Mouse (Mus musculus): Measurements from ENCODE around the gene Pfkm. TPM values are rescaled to one million over a fixed set of nuclear protein-coding genes. Genes with fewer than 3 reads are reported as not detected.

Gene Pfkm
- total RNA-seq, 2 experiments from 2014 or later = 876 to 924 TPM

DNA sequence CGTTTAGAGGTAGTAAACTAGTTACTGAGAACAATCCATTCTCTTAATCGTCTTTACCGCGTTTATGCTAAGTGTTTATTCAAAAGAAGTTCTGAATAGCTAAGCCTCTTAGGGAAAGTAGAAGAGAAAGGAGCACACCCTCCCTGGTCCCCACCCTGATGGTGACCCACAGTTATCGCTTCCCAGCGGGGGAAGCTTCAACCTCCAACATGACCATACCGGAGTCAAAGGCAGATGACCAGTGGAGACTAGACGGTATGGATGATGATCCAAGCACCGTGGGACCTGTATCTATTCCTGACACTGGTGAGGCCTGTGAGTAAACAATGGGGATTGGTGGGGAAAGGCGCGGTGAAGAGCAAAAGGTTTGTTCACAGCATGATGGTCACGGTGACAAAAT lies 2.5 kb downstream of the Pfkm start:
- DNase-seq = no peak
- intact Hi-C loops (cut with DNase I) = loop anchor here (5.0 to 10.0 kb wide), 3 partner anchors 77 to 410 kb away; no protein-coding TSS in a partner anchor

DNA sequence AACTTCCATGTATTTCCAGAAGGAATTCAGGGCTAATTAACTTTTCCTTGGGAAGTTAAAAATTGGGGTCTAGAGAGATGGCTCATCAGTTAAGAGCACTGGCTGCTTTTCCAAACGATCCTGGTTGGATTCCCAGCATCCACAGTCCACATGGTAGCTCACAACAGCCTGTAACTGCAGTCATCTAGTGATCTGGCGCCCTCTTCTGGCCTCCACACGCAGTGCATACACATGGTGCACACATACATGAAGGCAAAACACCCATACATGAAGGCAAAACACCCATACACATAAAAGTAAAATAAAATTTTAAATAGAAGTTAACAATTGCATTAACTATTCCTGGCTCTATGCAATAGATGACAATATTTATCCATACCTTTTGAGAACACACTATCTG lies 4.6 kb downstream of the Pfkm start:
- intact Hi-C loops (cut with DNase I) = loop anchor here (10.0 kb wide), 1 partner anchor 408 kb away; no protein-coding TSS in a partner anchor
- DNase-seq = no peak

DNA sequence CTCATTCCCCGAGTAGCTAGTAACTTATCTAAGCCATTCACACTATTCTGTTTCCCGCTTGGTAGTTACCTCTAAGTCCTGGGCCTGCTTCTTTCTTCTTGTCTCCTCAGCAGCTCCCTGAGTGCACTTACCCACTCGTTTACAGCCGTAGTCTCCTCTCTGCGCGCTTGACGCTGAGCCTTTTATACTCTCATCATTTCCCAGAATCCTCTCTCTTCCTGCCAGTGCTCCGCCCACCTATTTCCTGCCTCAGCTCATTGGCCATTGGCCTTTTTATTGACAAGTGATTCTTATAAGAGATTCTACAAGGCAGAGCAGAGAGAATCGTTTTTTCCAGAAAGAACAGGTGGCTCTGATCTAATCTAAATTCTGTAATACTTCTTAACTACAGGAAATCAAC lies 6.1 kb downstream of the Pfkm start:
- intact Hi-C loops (cut with DNase I) = loop anchor here (10.0 kb wide), 1 partner anchor 406 kb away; no protein-coding TSS in a partner anchor
- DNase-seq = no peak

DNA sequence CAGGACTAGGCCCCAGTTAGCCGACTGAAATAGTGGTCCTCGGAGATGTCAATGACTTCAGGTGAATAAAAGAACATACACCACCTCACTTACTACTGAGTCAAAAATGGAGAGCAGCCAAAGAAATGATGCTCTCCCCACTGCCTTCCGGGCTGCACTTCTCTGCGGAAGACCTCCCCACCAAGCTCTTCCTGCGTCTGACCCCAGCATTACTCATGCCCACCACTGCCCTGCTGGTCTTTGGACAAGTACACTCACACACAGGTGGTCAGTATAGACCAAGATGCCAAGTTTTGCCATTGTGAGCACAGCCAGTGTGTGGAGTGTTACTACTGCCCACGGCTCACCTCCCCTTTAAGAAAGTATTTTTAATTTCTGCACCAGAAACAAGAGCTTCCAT lies 10.0 kb downstream of the Pfkm start:
- intact Hi-C loops (cut with DNase I) = no loop called here

DNA sequence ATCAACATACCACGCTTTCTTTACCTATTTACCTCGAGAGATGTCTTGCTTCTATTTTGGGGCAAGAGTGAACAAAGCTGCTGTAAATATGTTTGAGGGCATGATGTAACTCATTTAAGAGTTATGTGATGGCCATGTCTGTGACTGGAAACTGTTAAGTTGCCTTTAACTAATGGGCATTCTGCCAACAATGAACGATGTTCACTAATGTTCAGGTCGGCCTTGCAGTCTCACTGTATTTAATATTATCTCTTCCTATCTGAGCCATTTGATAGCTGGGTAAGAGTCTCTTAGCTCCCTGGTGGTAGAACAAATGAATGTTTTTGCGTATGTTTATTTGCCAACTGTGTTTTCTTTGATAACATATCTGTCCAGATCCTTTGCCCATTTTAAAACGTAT lies 14.1 kb downstream of the Pfkm start:
- intact Hi-C loops (cut with DNase I) = no loop called here
- DNase-seq = no peak

More for the DNA sequence above, 10.0 kb downstream of the Pfkm start:
- DNase-seq = no peak

DNA sequence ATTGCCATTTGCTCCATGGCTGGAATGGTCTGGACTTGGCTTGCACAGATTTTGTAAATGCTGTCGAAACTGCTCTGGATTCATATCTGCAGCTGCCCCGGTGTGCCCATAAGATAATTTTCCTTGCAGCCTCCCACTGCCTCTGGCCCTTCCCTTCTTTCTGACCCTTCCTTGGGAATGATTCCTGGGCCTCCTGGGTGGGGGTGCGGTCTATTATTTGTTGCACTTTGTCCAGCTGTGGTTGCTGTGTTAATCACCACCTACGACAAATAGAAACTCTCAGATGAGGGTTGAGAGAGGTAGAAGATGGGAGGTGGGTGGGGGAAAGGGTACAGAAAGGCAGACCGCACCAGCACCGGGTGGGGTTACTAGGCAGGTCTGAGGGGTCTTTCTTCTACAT lies 14.8 kb downstream of the Pfkm start:
- no peak for DNase-seq
- intact Hi-C loops (cut with DNase I) = no loop called here

DNA sequence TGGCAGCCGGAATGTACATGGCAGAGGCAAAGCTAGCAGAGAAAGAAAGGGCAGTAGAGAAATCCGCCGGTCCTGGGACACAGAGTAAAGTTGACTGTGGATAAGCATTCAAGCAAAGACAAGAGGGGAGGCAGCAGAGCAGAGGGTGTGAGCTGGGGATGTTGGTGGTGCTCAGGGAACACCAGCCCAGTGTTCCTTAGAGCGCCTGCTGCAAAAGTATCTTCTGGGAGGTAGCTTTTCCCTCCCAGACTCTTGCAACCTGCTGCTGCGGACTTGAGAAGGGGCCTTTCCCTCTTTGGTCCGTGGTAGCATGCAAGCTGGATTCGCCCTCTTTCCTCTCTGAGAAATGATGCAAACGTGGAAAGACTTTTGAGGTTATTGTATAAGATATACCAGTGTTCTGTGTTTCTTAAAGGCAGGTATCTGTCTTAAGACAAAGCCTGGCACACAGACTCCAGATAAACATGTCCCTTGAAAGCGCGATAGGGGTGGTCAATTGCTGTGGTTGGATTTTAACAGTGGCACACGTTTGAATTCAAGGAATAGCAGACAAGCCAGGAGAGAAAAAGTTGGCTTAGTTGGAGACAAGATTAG lies 15.4 kb downstream of the Pfkm start:
- intact Hi-C loops (cut with DNase I) = loop anchor here (2.0 kb wide), 1 partner anchor 37 kb away; no protein-coding TSS in a partner anchor
- no peak for DNase-seq

DNA sequence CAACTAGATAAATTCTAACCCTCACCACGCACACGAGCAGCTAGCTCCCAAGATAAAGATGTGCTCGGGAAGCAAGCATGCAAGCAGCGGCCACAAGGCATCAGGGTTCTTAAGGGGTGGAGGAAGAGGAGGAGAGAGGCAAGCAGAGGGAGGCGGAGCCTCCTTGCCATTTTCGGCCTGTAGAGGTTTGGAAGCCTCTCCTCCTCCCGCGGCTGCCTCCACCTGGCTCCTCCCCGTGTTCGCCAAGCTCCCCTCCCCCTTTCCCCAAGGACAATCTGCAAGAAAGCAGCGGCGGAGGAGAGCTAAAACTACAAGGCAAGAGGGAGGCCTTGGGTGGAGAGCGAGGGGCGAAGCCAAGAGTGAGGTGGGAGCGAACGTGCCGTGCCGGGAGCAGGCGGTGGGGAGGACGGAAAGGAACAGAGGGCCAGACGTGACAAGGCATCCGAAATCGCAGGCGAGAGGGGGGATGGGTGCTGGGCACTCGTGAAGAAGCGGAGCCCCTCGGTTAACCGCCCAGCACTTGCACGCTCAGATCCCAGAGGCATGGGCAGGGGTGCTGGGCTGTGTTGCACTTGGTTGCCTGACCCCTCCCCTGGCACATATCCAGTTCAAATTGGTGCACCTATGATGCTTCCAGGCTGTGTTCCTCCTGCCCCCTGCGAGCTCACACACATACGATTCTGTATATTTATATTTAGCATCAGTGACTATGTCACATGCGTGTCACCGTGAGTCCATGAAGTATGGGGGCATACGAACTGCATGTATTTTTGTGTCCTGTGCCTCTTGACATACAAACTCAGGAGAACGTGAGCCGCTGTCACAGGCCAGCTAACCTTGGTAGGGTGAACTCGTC lies 16.1 kb downstream of the Pfkm start:
- intact Hi-C loops (cut with DNase I) = loop anchor here (2.0 kb wide), 1 partner anchor 36 kb away; no protein-coding TSS in a partner anchor
- DNase-seq = peak; percentile 78 to 86

DNA sequence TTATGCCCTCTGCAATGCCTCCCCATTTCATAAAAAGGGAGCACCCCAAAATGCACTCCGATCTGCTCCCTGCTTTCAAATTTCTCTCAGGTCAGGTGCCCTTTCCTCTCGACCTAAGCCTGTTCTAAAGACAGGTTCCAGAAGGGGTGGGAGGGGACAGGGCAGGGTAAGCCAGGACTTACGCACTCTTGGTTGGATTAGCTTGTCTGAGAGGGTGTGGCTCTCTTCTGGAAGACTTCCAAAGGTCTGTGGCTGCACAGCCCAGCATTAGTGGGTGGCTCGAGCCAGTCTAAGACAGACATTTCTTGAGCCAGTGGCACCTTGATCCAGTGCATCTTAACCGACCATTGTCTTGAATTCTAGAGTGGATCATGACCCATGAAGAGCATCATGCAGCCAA lies 19.4 kb downstream of the Pfkm start:
- DNase-seq = no peak
- intact Hi-C loops (cut with DNase I) = no loop called here

DNA sequence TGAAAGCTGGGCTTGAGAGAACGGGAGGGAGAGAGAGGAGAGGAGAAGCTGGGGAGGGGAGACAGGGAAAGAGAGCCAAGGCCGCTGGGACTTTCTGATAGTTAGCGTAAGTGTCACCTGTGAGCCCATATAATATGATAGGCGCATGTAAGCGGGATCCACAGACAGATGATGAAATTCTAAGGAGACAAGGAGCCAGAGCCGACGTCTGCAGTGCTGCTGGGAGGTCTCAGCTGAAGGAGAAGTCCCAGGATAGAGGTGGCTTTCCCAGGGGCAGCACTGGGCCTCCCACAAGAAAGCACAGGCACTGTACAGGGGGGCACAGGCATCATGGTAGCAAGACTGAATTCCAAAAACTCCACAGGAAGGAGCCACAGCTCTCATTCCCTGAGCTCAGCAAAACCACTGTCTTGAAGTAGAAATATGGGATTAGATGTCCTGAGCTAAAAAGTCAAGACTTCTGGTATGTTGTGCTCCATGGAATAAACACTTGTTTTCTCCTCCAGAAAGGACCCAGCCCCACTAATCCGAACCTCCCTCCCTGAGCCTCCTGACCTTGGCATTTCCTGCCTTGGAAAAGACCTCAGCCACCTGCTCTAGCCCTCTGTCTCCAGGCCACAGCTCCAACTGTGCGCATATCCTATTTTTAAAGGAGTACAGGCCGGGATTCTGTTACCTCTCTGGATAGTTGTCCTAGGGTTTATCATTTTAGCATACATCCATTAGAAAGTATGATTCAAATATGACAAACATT lies 21.9 kb downstream of the Pfkm start:
- intact Hi-C loops (cut with DNase I) = no loop called here
- DNase-seq = no peak

DNA sequence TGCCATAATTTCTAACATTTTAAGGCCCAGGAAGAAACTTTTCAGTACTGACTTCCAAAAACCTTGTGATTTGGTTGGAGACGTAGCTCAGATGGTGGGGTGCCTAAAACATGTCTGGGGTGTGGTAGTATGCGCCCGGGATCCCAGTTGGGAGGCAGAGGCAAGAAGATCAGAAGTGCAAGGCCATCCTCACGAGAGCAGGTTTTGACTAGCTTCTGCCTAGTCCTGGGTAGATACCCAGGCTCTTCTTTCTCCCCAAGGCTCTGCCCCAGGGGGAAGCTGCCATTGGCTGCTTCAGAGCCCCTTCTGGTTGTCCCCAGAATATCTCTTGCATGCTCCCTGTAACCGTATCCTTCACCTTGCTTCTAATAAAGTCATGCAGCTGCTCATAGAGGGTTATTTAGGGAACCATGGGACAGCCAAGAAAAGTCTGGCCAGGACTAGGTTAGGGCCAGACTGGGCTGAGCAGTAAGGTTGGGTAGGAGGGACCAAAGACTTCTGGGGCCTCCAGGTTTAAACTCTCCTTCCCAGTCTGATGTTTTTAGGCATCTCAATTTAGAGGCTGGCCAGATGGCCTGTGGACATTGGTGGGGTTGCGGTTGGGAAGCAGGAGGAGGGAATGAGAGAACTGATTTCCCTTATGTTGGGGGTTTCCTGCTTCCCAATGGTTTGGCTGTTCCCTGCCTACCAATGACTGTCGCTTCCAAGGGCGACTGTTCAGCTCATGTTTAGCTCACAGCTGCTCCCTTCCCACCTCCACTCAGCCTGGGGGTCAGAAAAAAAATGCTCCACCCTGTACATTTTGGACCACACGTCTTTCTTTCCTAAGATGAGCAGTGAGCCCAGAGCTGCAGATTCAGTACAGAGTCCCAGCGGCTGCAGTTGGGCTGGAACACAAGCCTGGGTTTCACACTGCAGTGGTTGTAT lies 22.7 kb downstream of the Pfkm start:
- intact Hi-C loops (cut with DNase I) = no loop called here
- DNase-seq = no peak

DNA sequence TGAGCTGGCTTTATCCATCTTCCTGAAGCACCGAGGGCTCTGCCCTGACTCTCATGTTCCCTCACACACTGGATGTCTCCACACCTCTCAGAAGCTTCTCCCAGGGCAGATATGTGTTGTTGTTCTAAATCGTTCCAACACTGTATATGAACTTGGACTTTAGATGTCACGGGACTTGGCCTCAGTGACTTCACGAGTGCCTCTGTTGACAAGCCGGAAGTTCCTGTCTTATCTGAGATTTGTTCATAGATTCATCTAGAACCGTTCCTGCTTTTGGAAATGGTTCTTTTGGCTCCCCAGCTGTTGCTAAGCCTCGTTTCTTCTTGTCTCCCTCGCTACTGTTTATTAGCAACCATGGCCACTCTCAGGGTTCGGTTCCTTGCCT lies 23.4 kb downstream of the Pfkm start:
- intact Hi-C loops (cut with DNase I) = loop anchor here (2.0 kb wide), 1 partner anchor 15 kb away; no protein-coding TSS in a partner anchor
- no peak for DNase-seq

DNA sequence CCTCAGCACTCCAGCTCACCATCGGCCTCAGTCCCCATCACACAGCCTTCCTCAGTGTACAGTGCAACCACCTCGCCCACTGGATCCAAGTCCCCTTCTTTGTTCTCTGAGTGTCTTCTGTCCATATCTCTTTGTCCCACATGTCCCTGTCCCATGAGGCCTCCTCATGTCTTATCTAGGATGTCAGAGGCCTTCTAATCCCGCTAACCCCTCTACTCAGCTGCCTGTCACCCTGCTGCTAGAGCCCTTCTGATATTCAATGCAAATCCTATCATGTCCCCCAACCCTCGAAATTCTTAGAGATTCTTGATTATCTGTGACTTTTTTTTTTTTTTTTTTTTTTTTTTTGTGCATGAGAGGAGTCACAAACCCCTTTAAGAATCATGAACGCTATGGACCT lies 23.9 kb downstream of the Pfkm start:
- intact Hi-C loops (cut with DNase I) = loop anchor here (2.0 kb wide), 1 partner anchor 15 kb away; no protein-coding TSS in a partner anchor

DNA sequence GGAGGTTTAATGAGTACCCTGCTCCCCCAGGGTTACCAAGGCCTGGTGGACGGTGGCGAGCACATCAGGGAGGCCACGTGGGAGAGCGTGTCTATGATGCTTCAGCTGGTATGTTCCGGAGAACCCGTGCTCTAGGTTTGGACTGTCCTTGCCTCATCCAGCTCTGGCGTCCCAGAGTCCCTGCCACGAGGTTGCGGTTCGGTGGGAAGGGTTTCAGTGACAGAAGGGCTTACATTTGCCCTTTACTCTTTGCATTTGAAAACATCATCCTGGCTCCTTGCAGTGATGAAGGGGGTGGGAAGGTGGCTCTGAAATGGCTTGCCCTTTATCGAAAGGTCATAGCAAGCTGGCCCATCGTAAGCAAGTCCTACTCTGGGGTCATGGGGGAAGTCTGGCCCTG lies 27.0 kb downstream of the Pfkm start:
- intact Hi-C loops (cut with DNase I) = no loop called here
- no peak for DNase-seq

More for the DNA sequence above, 23.9 kb downstream of the Pfkm start:
- no peak for DNase-seq

DNA sequence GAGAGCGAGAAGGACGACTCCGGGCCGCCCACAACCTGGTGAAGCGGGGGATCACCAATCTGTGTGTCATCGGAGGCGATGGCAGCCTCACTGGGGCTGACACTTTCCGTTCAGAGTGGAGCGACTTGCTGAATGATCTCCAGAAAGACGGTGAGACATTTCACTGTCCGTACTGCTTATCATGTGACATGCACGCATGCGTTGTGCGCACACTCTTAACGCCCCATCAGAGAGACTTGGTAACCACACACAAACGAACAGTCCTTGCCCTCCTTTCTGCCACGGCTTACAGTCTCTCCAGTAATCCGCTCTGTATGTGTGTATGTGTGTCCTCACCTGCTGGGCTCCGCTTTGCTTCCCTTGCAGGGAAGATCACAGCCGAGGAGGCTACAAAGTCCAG lies 28.4 kb downstream of the Pfkm start:
- intact Hi-C loops (cut with DNase I) = no loop called here
- no peak for DNase-seq

DNA sequence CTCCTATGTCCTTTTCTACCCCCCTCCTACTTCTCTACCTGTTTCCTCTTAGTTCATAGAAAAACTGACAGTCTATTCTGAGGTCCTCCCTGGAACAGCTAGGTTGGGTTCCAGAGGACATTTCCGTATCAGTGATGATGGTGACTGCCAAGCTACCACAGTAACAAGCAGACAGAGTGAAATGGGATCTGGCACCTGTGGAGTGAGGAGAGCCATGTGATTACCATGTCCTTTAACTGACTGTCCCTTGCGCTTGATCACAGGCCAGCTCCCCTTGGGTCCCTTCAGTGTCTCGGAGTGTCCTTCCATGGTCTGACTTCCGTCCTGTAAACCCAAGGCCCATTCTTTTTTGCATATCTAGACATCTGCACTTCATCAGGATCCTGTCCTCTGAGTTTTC lies 38.6 kb downstream of the Pfkm start:
- intact Hi-C loops (cut with DNase I) = loop anchor here (2.0 kb wide), 1 partner anchor 14 kb away; no protein-coding TSS in a partner anchor
- DNase-seq = no peak

DNA sequence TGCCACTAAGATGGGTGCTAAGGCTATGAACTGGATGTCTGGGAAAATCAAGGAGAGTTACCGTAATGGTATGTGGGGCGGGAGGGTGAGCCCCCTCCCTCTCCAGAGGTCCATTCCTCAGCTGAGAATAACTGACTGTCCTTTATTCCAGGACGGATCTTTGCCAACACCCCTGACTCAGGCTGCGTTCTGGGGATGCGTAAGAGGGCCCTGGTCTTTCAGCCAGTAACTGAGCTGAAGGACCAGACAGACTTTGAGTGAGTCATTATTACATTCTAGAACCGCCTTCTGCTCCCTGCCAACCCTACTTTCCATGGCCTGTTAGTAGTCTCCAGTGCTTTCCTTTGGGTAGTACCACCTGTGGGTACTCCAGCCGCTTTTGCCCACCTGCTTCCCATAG lies 39.1 kb downstream of the Pfkm start:
- DNase-seq = no peak
- intact Hi-C loops (cut with DNase I) = loop anchor here (2.0 kb wide), 1 partner anchor 15 kb away; no protein-coding TSS in a partner anchor

DNA sequence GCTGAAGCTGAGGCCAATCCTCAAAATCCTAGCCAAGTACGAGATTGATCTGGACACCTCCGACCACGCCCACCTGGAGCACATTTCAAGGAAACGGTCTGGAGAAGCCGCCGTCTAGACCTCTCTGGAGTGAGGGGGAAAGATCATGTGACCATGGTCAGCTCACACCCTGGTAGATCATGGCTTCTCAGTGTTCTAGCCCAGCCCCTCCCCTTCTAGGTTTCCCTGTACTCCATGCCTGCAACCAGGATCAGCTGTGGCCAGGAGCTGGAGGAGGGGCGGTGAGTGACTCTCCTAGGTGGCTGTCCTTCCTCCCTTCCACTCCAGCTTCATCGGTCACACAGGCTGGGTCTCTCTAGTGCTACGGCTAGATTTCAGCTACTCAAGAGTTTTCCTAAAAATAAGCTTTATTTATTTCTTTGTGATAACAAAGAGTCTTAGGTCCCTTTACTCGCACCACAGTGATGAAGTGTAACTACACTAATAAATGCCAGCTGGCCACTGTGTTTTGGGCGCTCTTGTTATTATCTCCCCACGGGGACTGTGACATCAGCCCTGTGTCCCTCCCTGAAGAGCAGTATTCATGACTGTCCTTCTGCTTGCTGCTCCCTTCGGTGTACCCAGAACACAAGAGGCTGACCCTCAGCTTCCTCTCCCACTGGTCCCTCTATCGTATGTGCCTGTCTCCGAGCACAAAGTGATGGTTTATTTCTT lies 39.7 kb downstream of the Pfkm start:
- DNase-seq = no peak
- intact Hi-C loops (cut with DNase I) = loop anchor here (2.0 kb wide), 1 partner anchor 15 kb away; no protein-coding TSS in a partner anchor

DNA sequence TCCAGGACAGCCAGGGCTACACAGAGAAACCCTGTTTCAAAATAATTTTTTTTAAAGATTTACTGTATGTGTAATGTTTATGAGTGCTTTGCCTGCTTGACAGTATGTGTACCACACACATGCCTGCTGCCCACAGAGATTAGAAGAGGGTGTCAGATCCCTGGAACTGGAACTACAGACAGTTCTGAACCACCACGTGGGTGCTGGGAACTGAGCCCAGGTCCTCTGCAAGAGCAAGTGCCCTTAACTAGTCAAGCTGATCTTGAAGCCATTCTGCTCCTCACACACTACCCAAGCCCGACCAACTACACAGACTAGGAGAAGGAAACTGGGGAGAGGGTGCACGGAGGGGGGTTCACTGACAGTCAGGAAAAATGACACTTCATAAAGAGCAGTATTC lies 41.1 kb downstream of the Pfkm start:
- intact Hi-C loops (cut with DNase I) = no loop called here
- no peak for DNase-seq
